16 mouse cellular contexts compared by ENCODE assay signal in the genomic region with DNA sequence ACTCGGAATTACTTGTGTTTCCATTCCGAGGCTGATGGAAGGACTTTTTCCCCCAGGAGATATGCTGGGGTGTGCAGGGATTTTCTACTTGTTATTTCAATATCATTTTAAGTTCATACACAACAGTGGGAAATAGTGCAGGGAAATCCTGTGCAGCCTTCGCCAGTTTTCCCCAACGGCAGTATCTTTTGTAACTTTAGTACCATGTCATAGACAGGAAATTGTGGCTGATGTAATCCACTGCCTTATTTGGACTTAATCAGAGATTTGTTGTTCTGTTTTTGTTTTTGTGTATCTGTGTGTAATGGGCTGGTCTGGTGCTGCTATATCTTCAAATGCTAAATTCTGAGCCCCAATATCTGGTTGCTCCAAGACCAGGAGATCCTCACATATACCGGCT.
DNase-seq lines count a peak whose midpoint lies in the region; ATAC-seq and TF ChIP-seq lines count a peak whose summit lies in the region.
"Had no signal": no experiment of that assay in that cellular context is flagged by ENCODE, and none has a peak within 500 bp of the region (broad histone marks: within the 10 kb centered on the region; RNA-seq: fewer than 3 reads in every experiment).

No protein-coding gene starts in this region.

- DNase-seq in adrenal gland, postnatal 10 days, result peak; percentile 22
- DNase-seq in adrenal gland, postnatal 36 days, result no peak
- peak; percentile 3 for DNase-seq in hindbrain, postnatal 0 days (ENCODE audit: low spot score)
- no peak for DNase-seq in limb, embryonic 10.5 days (ENCODE audit: low spot score)
- DNase-seq in spleen, postnatal 10 days (ENCODE audit: low spot score in 2 of 2), result no peak
- DNase-seq: adrenal gland, postnatal 14 days; cerebellum, adult 9-11 months; lung, adult 18-20 months; retina, postnatal 1 day had no signal

- H3K4me1 ChIP-seq in hindbrain, postnatal 0 days (ENCODE audit: insufficient read depth, low read length), result no peaks in the 10 kb centered on the region
- H3K4me1 ChIP-seq in hindbrain, embryonic 16.5 days (ENCODE audit: control insufficient read depth, insufficient read depth, low read depth, low read length), result no peaks in the 10 kb centered on the region
- 0 out of 2 replicates have a peak, but pooled peaks cover 5% of the 10 kb centered on the region for H3K4me1 ChIP-seq in limb, embryonic 13.5 days
- H3K4me1 ChIP-seq in limb, embryonic 10.5 days, result peaks cover 5% of the 10 kb centered on the region; the same call in 1 of the 2 replicates
- H3K4me1 ChIP-seq in heart, embryonic 15.5 days (replicated peaks), result peaks cover 15% of the 10 kb centered on the region
- H3K4me1 ChIP-seq: stomach, embryonic 15.5 days had no signal

- no peak overlapping the region for H3K4me2 ChIP-seq in hindbrain, postnatal 0 days (ENCODE audit: low read depth, low read length)
- no peak overlapping the region for H3K4me2 ChIP-seq in hindbrain, embryonic 16.5 days (ENCODE audit: low read length)
- H3K4me2 ChIP-seq in limb, embryonic 13.5 days (replicated peaks), result no peak overlapping the region
- no peak overlapping the region for H3K4me2 ChIP-seq in heart, embryonic 15.5 days
- H3K4me2 ChIP-seq: stomach, embryonic 15.5 days had no signal

- no peak overlapping the region for H3K27ac ChIP-seq in hindbrain, postnatal 0 days
- H3K27ac ChIP-seq in hindbrain, embryonic 16.5 days (ENCODE audit: low read depth, low read length), result no peak overlapping the region
- no peak overlapping the region for H3K27ac ChIP-seq in limb, embryonic 13.5 days
- H3K27ac ChIP-seq in limb, embryonic 10.5 days, result no peak overlapping the region
- peak overlapping the region; percentile 73 for H3K27ac ChIP-seq in heart, embryonic 15.5 days
- H3K27ac ChIP-seq: left cerebral cortex, adult 2 months; stomach, embryonic 15.5 days had no signal

- H3K9me3 ChIP-seq in hindbrain, postnatal 0 days (ENCODE audit: low read length), result no peaks in the 10 kb centered on the region
- no peaks in the 10 kb centered on the region for H3K9me3 ChIP-seq in hindbrain, embryonic 16.5 days (ENCODE audit: control insufficient read depth, low read length)
- no peaks in the 10 kb centered on the region for H3K9me3 ChIP-seq in limb, embryonic 13.5 days
- no peaks in the 10 kb centered on the region for H3K9me3 ChIP-seq in limb, embryonic 10.5 days (replicated peaks)
- H3K9me3 ChIP-seq in heart, embryonic 15.5 days (replicated peaks), result no peaks in the 10 kb centered on the region
- H3K9me3 ChIP-seq: stomach, embryonic 15.5 days had no signal

- ATAC-seq in hindbrain, postnatal 0 days, result no peak
- no peak for ATAC-seq in hindbrain, embryonic 16.5 days
- peak; percentile 24; the same call in 1 of the 2 replicates for ATAC-seq in limb, embryonic 13.5 days (ENCODE audit: low FRiP score, low read depth)
- no peak for ATAC-seq in heart, embryonic 15.5 days (replicated peaks; ENCODE audit: insufficient number of reproducible peaks, insufficient read depth, low FRiP score, low read depth)
- ATAC-seq: forebrain, embryonic 14.5 days had no signal

- no peak overlapping the region for H3K9ac ChIP-seq in hindbrain, postnatal 0 days (replicated peaks; ENCODE audit: low read length)
- no peak overlapping the region for H3K9ac ChIP-seq in hindbrain, embryonic 16.5 days (ENCODE audit: low read depth, low read length)
- no peak overlapping the region for H3K9ac ChIP-seq in limb, embryonic 13.5 days
- H3K9ac ChIP-seq in heart, embryonic 15.5 days, result no peak overlapping the region
- H3K9ac ChIP-seq: stomach, embryonic 15.5 days had no signal

- TF ChIP-seq CTCF in hindbrain, postnatal 0 days (IDR thresholded peaks at IDR 0.05; ENCODE audit: low read depth), result no peak

- H3K4me3 ChIP-seq in hindbrain, postnatal 0 days (ENCODE audit: low read length), result no peak overlapping the region
- H3K4me3 ChIP-seq in hindbrain, embryonic 16.5 days (ENCODE audit: low read length), result no peak overlapping the region
- H3K4me3 ChIP-seq in limb, embryonic 13.5 days, result no peak overlapping the region
- H3K4me3 ChIP-seq in limb, embryonic 10.5 days, result no peak overlapping the region
- H3K4me3 ChIP-seq in heart, embryonic 15.5 days, result no peak overlapping the region
- H3K4me3 ChIP-seq: left cerebral cortex, adult 2 months; stomach, embryonic 15.5 days had no signal

- no peaks in the 10 kb centered on the region for H3K27me3 ChIP-seq in hindbrain, postnatal 0 days (ENCODE audit: insufficient read depth, low read length)
- H3K27me3 ChIP-seq in hindbrain, embryonic 16.5 days (replicated peaks; ENCODE audit: control insufficient read depth, insufficient read depth, low read length), result no peaks in the 10 kb centered on the region
- no peaks in the 10 kb centered on the region for H3K27me3 ChIP-seq in limb, embryonic 13.5 days
- H3K27me3 ChIP-seq in limb, embryonic 10.5 days (ENCODE audit: low read depth, poor library complexity, severe bottlenecking), result no peaks in the 10 kb centered on the region
- H3K27me3 ChIP-seq in heart, embryonic 15.5 days, result no peaks in the 10 kb centered on the region
- H3K27me3 ChIP-seq: CH12.LX; stomach, embryonic 15.5 days had no signal

- no peaks in the 10 kb centered on the region for H3K36me3 ChIP-seq in hindbrain, postnatal 0 days (ENCODE audit: insufficient read depth, low read length)
- H3K36me3 ChIP-seq in hindbrain, embryonic 16.5 days (ENCODE audit: control insufficient read depth, insufficient read depth, low read length), result no peaks in the 10 kb centered on the region
- no peaks in the 10 kb centered on the region for H3K36me3 ChIP-seq in limb, embryonic 13.5 days
- no peaks in the 10 kb centered on the region for H3K36me3 ChIP-seq in limb, embryonic 10.5 days
- H3K36me3 ChIP-seq in heart, embryonic 15.5 days, result no peaks in the 10 kb centered on the region
- H3K36me3 ChIP-seq: stomach, embryonic 15.5 days had no signal

- 71% methylated on average over 5 of the region's 5 CpGs for WGBS in hindbrain, postnatal 0 days
- 74% methylated on average over 5 of the region's 5 CpGs for WGBS in hindbrain, embryonic 16.5 days
- 46% methylated on average over 5 of the region's 5 CpGs for WGBS in limb, embryonic 13.5 days
- WGBS in limb, embryonic 10.5 days, result 78% methylated on average over 5 of the region's 5 CpGs
- 42% methylated on average over 5 of the region's 5 CpGs for WGBS in heart, embryonic 15.5 days

Comparison
In these comparisons a context has a peak if more than half of its experiments do, and no peak if none do; other contexts are left out.
1. DNase-seq: peak in adrenal gland, postnatal 10 days (single experiment) and hindbrain, postnatal 0 days (single experiment); none in adrenal gland, postnatal 36 days (0 of 2), limb, embryonic 10.5 days (single experiment) and spleen, postnatal 10 days (0 of 2).